8 mouse cellular contexts compared by ENCODE assay signal in genomic region chr13:59656975-59657388, GRCm38 (mm10). TPM values are rescaled to one million over a fixed set of nuclear protein-coding genes. Genes with fewer than 3 reads are reported as not detected.
DNase-seq lines count a peak whose midpoint lies in the region; ATAC-seq and TF ChIP-seq lines count a peak whose summit lies in the region.

No protein-coding gene starts in this region.

- no peak overlapping the region for H3K4me3 ChIP-seq in left cerebral cortex, adult 2 months
- no peak overlapping the region for H3K4me3 ChIP-seq in forebrain, embryonic 10.5 days
- H3K4me3 ChIP-seq in midbrain, embryonic 15.5 days, result no peak overlapping the region

- no peaks in the 10 kb centered on the region for H3K27me3 ChIP-seq in forebrain, embryonic 10.5 days (ENCODE audit: poor library complexity, severe bottlenecking)
- no peaks in the 10 kb centered on the region for H3K27me3 ChIP-seq in midbrain, embryonic 15.5 days (replicated peaks)

- no peak overlapping the region for H3K9ac ChIP-seq in midbrain, embryonic 15.5 days

- peaks cover 95% of the 10 kb centered on the region for H3K36me3 ChIP-seq in forebrain, embryonic 10.5 days (replicated peaks)
- H3K36me3 ChIP-seq in midbrain, embryonic 15.5 days (replicated peaks), result no peaks in the 10 kb centered on the region

- H3K4me2 ChIP-seq in midbrain, embryonic 15.5 days, result no peak overlapping the region

- no peak for TF ChIP-seq CTCF in left cerebral cortex, adult 2 months (IDR thresholded peaks at IDR 0.05)

- 26% methylated on average over 4 of the region's 4 CpGs for WGBS in forebrain, embryonic 10.5 days
- 5% methylated on average over 4 of the region's 4 CpGs for WGBS in midbrain, embryonic 15.5 days

- H3K27ac ChIP-seq in left cerebral cortex, adult 2 months, result peak overlapping the region; percentile 11; the same call in 1 of the 2 replicates
- peak overlapping the region; percentile 81 for H3K27ac ChIP-seq in forebrain, embryonic 10.5 days
- peak overlapping the region; percentile 61 for H3K27ac ChIP-seq in midbrain, embryonic 15.5 days

- DNase-seq in left cerebral cortex, adult 2 months (ENCODE audit: extremely low spot score in 1 of 2, low spot score in 2 of 2), result no peak
- no peak for DNase-seq in left cerebral cortex, adult 18-20 months (ENCODE audit: low spot score in 2 of 2)
- no peak for DNase-seq in forebrain, embryonic 10.5 days (ENCODE audit: extremely low spot score, low spot score)
- peak; percentile 51 for DNase-seq in kidney, postnatal 14 days
- no peak for DNase-seq in spleen, postnatal 4 days (ENCODE audit: low spot score in 2 of 2)
- no peak for DNase-seq in c-Kit-positive CD71-positive TER-119-positive erythroid progenitor cells, embryonic 14.5 days (ENCODE audit: low spot score)
- DNase-seq in cerebellum, adult 8-10 months, result no peak

- intact Hi-C loops in left cerebral cortex, adult 2 months (cut with DNase I), result no loop called here

- 0 out of 2 replicates have a peak, but pooled peaks have one; percentile 35 for ATAC-seq in midbrain, embryonic 15.5 days (replicated peaks)

- peaks cover 36% of the 10 kb centered on the region for H3K4me1 ChIP-seq in forebrain, embryonic 10.5 days
- H3K4me1 ChIP-seq in midbrain, embryonic 15.5 days, result peaks cover 21% of the 10 kb centered on the region

- no peaks in the 10 kb centered on the region for H3K9me3 ChIP-seq in forebrain, embryonic 10.5 days
- H3K9me3 ChIP-seq in midbrain, embryonic 15.5 days, result no peaks in the 10 kb centered on the region

RNA-seq across cellular contexts. Expression of gene Golm1, which starts 18.6 kb away (rescaled TPM):
- 10 to 100 TPM; 18.2 to 22.9 TPM for total RNA-seq in left cerebral cortex, adult 2 months (2021)
- total RNA-seq in left cerebral cortex, adult 18-20 months (2021), result 10 to 100 TPM; 16.4 to 17.8 TPM
- polyA plus RNA-seq in forebrain, embryonic 10.5 days (2016; fragmentation: Nextera tagmentation; extraction: Ambion mirVana), result 142 and 154 TPM in 2 replicates
- polyA plus RNA-seq in midbrain, embryonic 15.5 days (2015; fragmentation: Nextera tagmentation; extraction: Ambion mirVana), result 31.0 and 32.8 TPM in 2 replicates

RNA-seq across cellular contexts. Expression of gene 4921517D22Rik, which starts 36.9 kb away (rescaled TPM):
- total RNA-seq in left cerebral cortex, adult 2 months (2021), result not detected
- not detected for total RNA-seq in left cerebral cortex, adult 18-20 months (2021)
- not detected in 2 replicates for polyA plus RNA-seq in forebrain, embryonic 10.5 days (2016; fragmentation: Nextera tagmentation; extraction: Ambion mirVana)
- not detected in 2 replicates for polyA plus RNA-seq in midbrain, embryonic 15.5 days (2015; fragmentation: Nextera tagmentation; extraction: Ambion mirVana)

RNA-seq across cellular contexts. Expression of gene Spata31d1a, which starts 53.1 kb away (rescaled TPM):
- under 1 TPM; 0.18 to 0.26 TPM for total RNA-seq in left cerebral cortex, adult 2 months (2021)
- total RNA-seq in left cerebral cortex, adult 18-20 months (2021), result under 1 TPM in 1 of 2 experiments, not detected in 1; 0.16 TPM
- polyA plus RNA-seq in forebrain, embryonic 10.5 days (2016; fragmentation: Nextera tagmentation; extraction: Ambion mirVana), result 0.04 and 0.05 TPM in 2 replicates
- polyA plus RNA-seq in midbrain, embryonic 15.5 days (2015; fragmentation: Nextera tagmentation; extraction: Ambion mirVana), result 0.17 and 0.26 TPM in 2 replicates

RNA-seq across cellular contexts. Expression of gene Spata31d1b, which starts 55.1 kb away (rescaled TPM):
- total RNA-seq in left cerebral cortex, adult 2 months (2021), result under 1 TPM in 1 of 2 experiments, not detected in 1; 0.09 TPM
- under 1 TPM in 1 of 2 experiments, not detected in 1; 0.09 TPM for total RNA-seq in left cerebral cortex, adult 18-20 months (2021)
- polyA plus RNA-seq in forebrain, embryonic 10.5 days (2016; fragmentation: Nextera tagmentation; extraction: Ambion mirVana), result 0.04 TPM in 1 of 2 replicates, not detected in the other
- not detected in 2 replicates for polyA plus RNA-seq in midbrain, embryonic 15.5 days (2015; fragmentation: Nextera tagmentation; extraction: Ambion mirVana)

Comparison
In these comparisons a context has a peak if more than half of its experiments do, and no peak if none do; other contexts are left out.
1. H3K27ac ChIP-seq: peak in every context shown above with its lines; median percentile 81 in forebrain, embryonic 10.5 days; 61 in midbrain, embryonic 15.5 days; 11 in left cerebral cortex, adult 2 months.